Mouse (Mus musculus) heart, adult 2 months (tissue): ENCODE measurements around the gene Sgk1. TPM values are rescaled to one million over a fixed set of nuclear protein-coding genes. Genes with fewer than 3 reads are reported as not detected.
"Not testable (repeated sequence)": the region's sequence is repeated elsewhere in the genome, so short reads cannot be mapped to it uniquely, and the experiment has no call there.

Source experiments
- DNase-seq, 2 experiments: peaks; one replicate each; pipeline ENCODE4 v3.0.0; 2021
- H3K27ac ChIP-seq: fragments of 200-600 bp; 2 replicates; pipeline ENCODE4 v1.8.1; 2022
- H3K27me3 ChIP-seq: fragments of 200-500 bp; 2 replicates; pipeline ENCODE4 v1.6.1; 2012; ENCODE audit warnings: mild to moderate bottlenecking, low read length, inconsistent platforms, mixed read lengths; ENCODE audit not compliant: control insufficient read depth, insufficient read depth
- H3K36me3 ChIP-seq: fragments of 200-500 bp; 2 replicates; pipeline ENCODE4 v1.6.1; 2012; ENCODE audit warnings: low read length, inconsistent platforms; ENCODE audit not compliant: control insufficient read depth, insufficient read depth
- H3K4me1 ChIP-seq: fragments of 200-500 bp; 2 replicates; pipeline ENCODE4 v1.6.1; 2011; ENCODE audit warnings: low read length; ENCODE audit not compliant: control insufficient read depth, insufficient read depth
- H3K4me3 ChIP-seq: fragments of 200-600 bp; 2 replicates; pipeline ENCODE4 v1.8.1; 2022
- H3K79me2 ChIP-seq: fragments of 200-500 bp; replicated peaks from 2 replicates; pipeline ENCODE4 v1.6.1; 2012; ENCODE audit warnings: mild to moderate bottlenecking, inconsistent platforms, low read length, moderate library complexity, mixed read lengths; ENCODE audit not compliant: control insufficient read depth, insufficient read depth
- H3K9ac ChIP-seq: fragments of 200-500 bp; 2 replicates; pipeline ENCODE4 v1.6.1; 2012; ENCODE audit warnings: low read depth, mild to moderate bottlenecking, control low read depth, inconsistent platforms, low read length, mixed read lengths
- CTCF ChIP-seq: fragments of 200-600 bp; IDR thresholded peaks from 2 replicates; pipeline ENCODE4 v1.8.1; 2022; ENCODE audit warnings: antibody characterized with exemption, mild to moderate bottlenecking, moderate library complexity
- EP300 ChIP-seq: fragments of 200-500 bp; IDR thresholded peaks from 2 replicates; pipeline ENCODE4 v1.6.1; 2011; ENCODE audit warnings: low read depth, low read length, control low read depth; ENCODE audit not compliant: insufficient read depth
- POLR2A ChIP-seq: fragments of 200-500 bp; IDR thresholded peaks from 2 replicates; pipeline ENCODE4 v1.6.1; 2011; ENCODE audit warnings: mild to moderate bottlenecking, low read depth, low read length, control low read depth; ENCODE audit not compliant: insufficient read depth
- WGBS: fragments of 180-500 bp; shearing (Covaris S2); methylation state at CpG from one replicate; pipeline ENCODE4 v1.1.7; 2018; 5-methylcytosine and 5-hydroxymethylcytosine counted together
- intact Hi-C: fragments of 180-260 bp; cut with DNase I; formaldehyde crosslinking; loops from one replicate; pipeline ENCODE4 v1.15.1; 2025
- polyA plus RNA-seq: library from polyadenylated mRNA; depleted of rRNA; stranded (reverse); fragments of >200 nt; gene quantifications from 2 replicates; pipeline ENCODE4 v1.2.3, GENCODE M21; 2012; rRNA removed
- total RNA-seq, 2 experiments: library from RNA; stranded (reverse); gene quantifications; 2 replicates each; pipeline ENCODE4 v1.2.3; 2021

Sgk1 gene
- total and polyA plus RNA-seq, 3 experiments, result 31.9 to 89.1 (median 64.7) TPM

GRCm38 (mm10) chr10:22007802-22008172, 125.8 kb downstream of the Sgk1 start:
- no peak for DNase-seq
- Histone ChIP-seq H3K27me3 (no peaks in the 10 kb centered on the region), H3K4me1 (no peaks in the 10 kb centered on the region), H3K36me3 (no peaks in the 10 kb centered on the region), H3K4me3 (no peak overlapping the region), H3K27ac (no peak overlapping the region), H3K79me2 (no peaks in the 10 kb centered on the region), H3K9ac (no peak overlapping the region)
- peak; percentile 86 for TF ChIP-seq CTCF
- TF ChIP-seq POLR2A, result no peak
- no peak for TF ChIP-seq EP300
- 26% methylated on average over 4 of the region's 4 CpGs for WGBS
- intact Hi-C loops, result no loop called here

GRCm38 (mm10) chr10:22010088-22010818, 128.3 kb downstream of the Sgk1 start:
- Histone ChIP-seq H3K4me3 (no peak overlapping the region), H3K79me2 (no peaks in the 10 kb centered on the region), H3K27me3 (no peaks in the 10 kb centered on the region), H3K27ac (no peak overlapping the region), H3K4me1 (no peaks in the 10 kb centered on the region), H3K9ac (no peak overlapping the region), H3K36me3 (no peaks in the 10 kb centered on the region)
- 35% methylated on average over 19 of the region's 19 CpGs for WGBS
- DNase-seq, result peak; percentile 64 to 83
- TF ChIP-seq CTCF (peak; percentile 76), EP300 (peak; percentile 71; the same call in 1 of the 2 replicates), POLR2A (no peak)
- intact Hi-C loops, result loop anchor here (1.0 kb wide), 3 partner anchors 545 to 627 kb away; no protein-coding TSS in a partner anchor

GRCm38 (mm10) chr10:22017469-22018159, 135.6 kb downstream of the Sgk1 start:
- no peak overlapping the region for H3K9ac ChIP-seq
- H3K36me3 ChIP-seq, result no peaks in the 10 kb centered on the region
- H3K27ac ChIP-seq, result no peak overlapping the region
- no peak for DNase-seq
- H3K4me1 ChIP-seq, result no peaks in the 10 kb centered on the region
- 64% methylated on average over 16 of the region's 16 CpGs for WGBS
- H3K4me3 ChIP-seq, result no peak overlapping the region
- no peaks in the 10 kb centered on the region for H3K79me2 ChIP-seq
- no peaks in the 10 kb centered on the region for H3K27me3 ChIP-seq
- intact Hi-C loops, result no loop called here
- TF ChIP-seq EP300 (no peak), POLR2A (no peak), CTCF (no peak)

GRCm38 (mm10) chr10:22018618-22019017, 136.6 kb downstream of the Sgk1 start:
- Histone ChIP-seq H3K79me2 (no peaks in the 10 kb centered on the region), H3K36me3 (no peaks in the 10 kb centered on the region), H3K27me3 (no peaks in the 10 kb centered on the region), H3K9ac (no peak overlapping the region), H3K4me1 (no peaks in the 10 kb centered on the region), H3K4me3 (no peak overlapping the region), H3K27ac (no peak overlapping the region)
- intact Hi-C loops, result no loop called here
- TF ChIP-seq EP300, result no peak
- no peak for TF ChIP-seq POLR2A
- peak; percentile 54 for TF ChIP-seq CTCF
- WGBS, result 91% methylated on average over 4 of the region's 4 CpGs
- no peak for DNase-seq

- Histone ChIP-seq H3K79me2 (no peaks in the 10 kb centered on the region), H3K27me3 (no peaks in the 10 kb centered on the region), H3K9ac (no peak overlapping the region), H3K27ac (no peak overlapping the region), H3K4me1 (no peaks in the 10 kb centered on the region), H3K4me3 (no peak overlapping the region), H3K36me3 (no peaks in the 10 kb centered on the region)
- TF ChIP-seq EP300 (no peak), CTCF (peak; percentile 69), POLR2A (no peak)
- no peak for DNase-seq
- intact Hi-C loops, result loop anchor here (1.0 to 2.0 kb wide), 2 partner anchors 446 to 544 kb away; no protein-coding TSS in a partner anchor
- WGBS, result 7% methylated on average over 9 of the region's 9 CpGs
Observed at GRCm38 (mm10) chr10:22034303-22034702, 152.3 kb downstream of the Sgk1 start.

- WGBS, result 2% methylated on average over 3 of the region's 3 CpGs
- TF ChIP-seq CTCF, result peak; percentile 73
- not testable (repeated sequence) for H3K36me3 ChIP-seq, H3K4me3 ChIP-seq, H3K27ac ChIP-seq, H3K4me1 ChIP-seq, H3K27me3 ChIP-seq, H3K79me2 ChIP-seq, H3K9ac ChIP-seq
- DNase-seq, result peak; percentile 29 to 62
- intact Hi-C loops, result loop anchor here (2.0 kb wide), 1 partner anchor 125 kb away; no protein-coding TSS in a partner anchor
Observed at GRCm38 (mm10) chr10:22036256-22036655, 154.3 kb downstream of the Sgk1 start.

Other genes starting within 250 kb of the Sgk1 start
- gene 4930444G20Rik, start 185.9 kb downstream of the Sgk1 start, total RNA-seq, result not detected
- gene 4930444G20Rik, start 185.9 kb downstream of the Sgk1 start, polyA plus RNA-seq, result not detected in 2 replicates